Mouse (Mus musculus) embryonic fibroblast, embryonic 13.5 days (primary cell): Measurements from ENCODE around the gene Ap5m1. TPM values are rescaled to one million over a fixed set of nuclear protein-coding genes. Genes with fewer than 3 reads are reported as not detected.
"Not testable (repeated sequence)": the region's sequence is repeated elsewhere in the genome, so short reads cannot be mapped to it uniquely, and the experiment has no call there.

Source experiments
- H3K27ac ChIP-seq: 2 replicates; pipeline ENCODE4 v1.5.1; 2012; ENCODE audit warnings: low read length, control low read depth, inconsistent platforms; ENCODE audit not compliant: insufficient read depth
- H3K4me1 ChIP-seq: 2 replicates; pipeline ENCODE4 v1.6.1; 2011; ENCODE audit warnings: low read length; ENCODE audit not compliant: control insufficient read depth, insufficient read depth
- H3K4me3 ChIP-seq: 2 replicates; pipeline ENCODE4 v1.5.1; 2011; ENCODE audit warnings: mild to moderate bottlenecking, control low read depth, low read length; ENCODE audit not compliant: insufficient read depth
- CTCF ChIP-seq: IDR thresholded peaks from 2 replicates; pipeline ENCODE4 v1.5.1; 2011; ENCODE audit warnings: mild to moderate bottlenecking, control low read depth, low read length, moderate library complexity, borderline replicate concordance; ENCODE audit not compliant: insufficient read depth
- POLR2A ChIP-seq: IDR thresholded peaks from 2 replicates; pipeline ENCODE4 v1.6.1; 2011; ENCODE audit warnings: low read depth, mild to moderate bottlenecking, control low read depth, low read length, moderate library complexity
- polyA plus RNA-seq: library from polyadenylated mRNA; stranded (reverse); fragments of >200 nt; gene quantifications from 2 replicates; pipeline ENCODE4 v1.2.4, GENCODE M21; 2011; ENCODE audit warnings: low read depth; ENCODE audit not compliant: missing spikeins, insufficient read length

The Ap5m1 gene
- polyA plus RNA-seq, 1 experiment = 18.6 TPM

DNA sequence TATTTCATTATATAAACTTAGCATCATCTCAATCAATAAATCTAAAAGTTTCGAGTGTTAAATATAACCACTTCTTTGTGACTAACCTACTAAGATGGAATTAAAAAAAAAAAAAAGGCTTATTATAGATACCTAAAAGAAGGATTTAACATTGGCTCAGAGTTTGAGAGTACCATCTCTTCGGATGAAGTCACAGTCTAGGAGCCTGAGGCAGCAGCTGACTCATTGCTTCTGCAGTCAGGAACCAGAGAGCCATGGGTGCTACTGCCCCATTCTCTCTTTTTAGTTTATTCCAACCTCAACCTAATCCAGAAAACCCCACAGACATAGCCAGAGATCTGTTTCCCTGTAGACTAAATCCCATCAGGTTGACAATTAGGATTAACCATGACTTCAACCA, 6.9 kb downstream of the Ap5m1 start:
- Histone ChIP-seq H3K4me1 (peaks cover 7% of the 10 kb centered on the region), H3K27ac (no peak overlapping the region; the same call in 1 of the 2 replicates), H3K4me3 (no peak overlapping the region)
- TF ChIP-seq POLR2A (no peak), CTCF (no peak)

DNA sequence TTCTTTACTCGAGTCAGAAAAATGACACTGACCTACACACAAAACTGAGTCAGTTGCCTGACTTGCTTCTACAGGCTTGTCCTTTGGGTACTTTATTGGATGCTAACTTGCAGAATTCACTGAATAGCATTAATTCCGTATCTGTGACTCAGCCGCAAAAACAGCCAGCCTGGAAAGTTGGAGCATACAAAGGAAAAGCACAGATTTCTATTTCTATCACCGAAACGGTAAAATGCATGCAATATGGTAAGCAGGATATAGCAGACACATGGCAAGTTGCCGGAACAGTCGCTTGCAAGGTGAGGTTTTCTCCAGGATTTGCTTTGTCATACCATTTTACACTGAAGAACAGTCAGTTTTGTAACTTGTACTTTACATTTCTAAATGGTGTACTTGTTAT, 8.0 kb downstream of the Ap5m1 start:
- Histone ChIP-seq H3K4me1 (peaks cover 7% of the 10 kb centered on the region; the same call in 1 of the 2 replicates), H3K27ac (peak overlapping the region; percentile 99), H3K4me3 (no peak overlapping the region)
- TF ChIP-seq POLR2A (no peak), CTCF (no peak)

DNA sequence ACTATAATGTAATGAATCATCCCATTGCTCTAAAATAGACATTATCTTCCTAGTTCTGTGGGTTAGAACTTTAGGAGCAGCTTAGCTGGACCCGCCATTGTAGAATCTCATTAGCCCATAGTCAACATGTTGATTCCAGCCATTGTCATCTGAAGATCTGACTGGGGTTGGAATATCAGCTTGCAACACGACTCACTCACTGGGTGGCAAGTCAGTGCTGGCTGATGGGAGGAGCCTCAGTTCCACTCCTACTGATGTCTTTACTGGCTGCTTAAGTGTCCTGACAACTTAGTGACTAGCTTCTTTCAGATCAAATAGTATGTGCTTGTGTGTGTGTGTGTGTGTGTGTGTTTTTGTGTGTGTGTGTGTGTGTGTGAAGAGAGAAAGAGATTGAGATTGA, 8.5 kb downstream of the Ap5m1 start:
- Histone ChIP-seq H3K4me3 (no peak overlapping the region), H3K4me1 (peaks cover 7% of the 10 kb centered on the region; the same call in 1 of the 2 replicates), H3K27ac (peak overlapping the region; percentile 99)
- TF ChIP-seq POLR2A = no peak

DNA sequence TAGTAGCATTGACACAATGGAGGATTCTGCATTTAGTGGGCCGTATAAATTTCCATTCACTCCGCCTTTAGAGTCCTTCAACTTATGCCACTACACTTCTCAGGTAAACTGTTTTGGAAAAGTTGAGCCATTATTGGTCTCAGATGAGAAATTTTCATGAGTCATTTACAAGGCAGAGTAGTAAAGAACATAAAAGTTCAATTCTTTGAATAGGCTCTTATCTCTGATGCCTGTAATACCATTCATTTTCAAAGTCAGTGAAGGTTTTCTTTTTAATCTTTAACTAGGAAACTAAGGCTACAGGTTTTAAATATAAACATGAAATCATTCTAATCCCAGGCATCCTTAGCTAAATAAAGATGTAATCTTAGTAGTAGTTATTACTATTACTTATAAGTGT, 12.9 kb downstream of the Ap5m1 start:
- peaks cover 2% of the 10 kb centered on the region; the same call in 1 of the 2 replicates for H3K4me1 ChIP-seq
- H3K4me3 ChIP-seq = no peak overlapping the region
- TF ChIP-seq CTCF (no peak), POLR2A (no peak)
- H3K27ac ChIP-seq = no peak overlapping the region

DNA sequence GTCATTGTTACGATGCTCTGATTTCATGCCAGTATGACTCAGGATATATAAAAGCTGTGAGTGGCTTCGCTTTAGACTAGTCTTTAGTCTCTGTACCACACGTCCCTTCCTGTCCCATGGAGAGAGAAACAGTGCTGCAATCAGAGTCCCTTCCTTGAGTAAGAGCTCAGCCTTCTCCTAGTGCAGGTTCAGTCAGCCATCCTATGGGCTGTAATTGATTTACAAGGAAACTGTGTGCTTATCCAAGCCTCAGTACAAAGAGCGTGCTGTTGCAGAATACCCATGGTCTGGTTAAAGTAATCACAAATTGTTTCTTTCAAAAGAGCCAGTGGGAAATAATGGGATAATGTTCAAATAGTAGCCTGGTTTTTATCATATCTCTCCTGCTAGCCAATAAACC, 20.6 kb downstream of the Ap5m1 start:
- Histone ChIP-seq H3K27ac (no peak overlapping the region), H3K4me3 (no peak overlapping the region), H3K4me1 (no peaks in the 10 kb centered on the region)
- TF ChIP-seq CTCF (no peak), POLR2A (no peak)

DNA sequence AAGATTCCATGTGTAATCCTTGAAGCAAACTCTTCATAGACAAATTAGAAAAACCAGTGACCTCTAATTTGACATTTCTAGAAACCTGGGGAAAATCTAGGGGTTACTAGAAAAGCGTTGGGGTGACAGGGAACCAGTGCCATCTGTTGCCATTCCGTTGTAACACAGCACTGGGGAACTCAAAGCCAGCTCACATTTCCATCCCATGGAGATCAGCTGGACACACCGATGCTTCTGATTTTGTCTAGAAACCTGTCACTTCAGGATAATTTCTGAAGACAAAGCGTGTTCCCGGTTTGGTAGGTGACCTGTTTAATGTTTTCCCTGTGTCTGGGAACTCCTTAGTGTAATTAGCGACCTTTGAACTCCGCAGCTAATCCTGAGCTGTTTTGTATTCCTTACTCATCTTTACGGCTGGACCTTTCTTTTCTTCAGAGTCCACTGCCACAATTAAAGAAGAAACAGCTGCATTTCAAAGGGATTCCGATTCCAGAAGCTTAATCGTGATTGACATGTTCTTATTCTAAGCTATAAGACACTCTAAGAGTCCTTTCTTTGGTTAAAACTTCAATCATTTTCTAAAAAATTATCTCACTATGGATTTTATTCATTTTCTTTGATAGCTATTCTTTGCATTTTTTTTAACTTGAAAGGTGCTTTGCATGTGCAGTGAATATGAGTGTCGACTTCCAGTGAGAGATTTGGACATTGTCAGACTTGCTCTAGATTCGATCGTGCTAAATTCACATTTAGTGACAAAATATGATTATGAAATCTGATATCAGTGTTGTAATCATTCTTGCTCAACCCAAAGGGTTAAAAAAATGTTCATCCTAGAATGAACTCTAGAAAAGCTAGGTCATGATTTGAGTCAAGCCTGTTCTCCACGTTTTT, 22.5 kb downstream of the Ap5m1 start:
- Histone ChIP-seq H3K27ac (no peak overlapping the region), H3K4me1 (no peaks in the 10 kb centered on the region), H3K4me3 (no peak overlapping the region)
- no peak for TF ChIP-seq CTCF
- no peak for TF ChIP-seq POLR2A

DNA sequence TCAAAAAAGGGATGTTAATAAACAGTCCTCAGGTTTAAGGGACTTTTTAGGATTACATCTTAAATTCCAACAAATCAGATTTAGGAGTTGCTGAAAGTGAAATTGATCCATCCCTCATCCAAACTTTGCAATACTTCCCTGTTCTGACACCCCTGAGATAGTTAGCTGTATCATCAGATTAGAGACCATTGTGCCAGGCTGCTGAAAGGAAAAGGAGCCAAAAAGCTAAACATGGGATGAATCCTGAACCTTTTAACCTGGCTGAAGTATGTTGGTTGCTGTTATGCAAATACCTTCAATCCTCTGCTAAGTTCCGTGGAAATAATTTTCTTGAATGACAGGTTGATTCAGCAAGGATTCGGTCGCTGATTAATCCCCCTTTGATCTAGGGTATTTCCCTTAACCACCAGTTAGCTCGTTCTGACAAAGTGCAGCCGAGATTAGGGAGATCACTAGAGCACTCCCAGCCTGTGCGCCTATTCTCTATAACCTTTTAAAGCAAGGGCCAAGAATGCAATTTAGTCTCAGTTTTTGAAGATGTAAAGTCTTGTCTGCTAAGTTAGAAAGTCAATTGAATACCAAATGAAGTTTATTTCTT, 23.7 kb downstream of the Ap5m1 start:
- Histone ChIP-seq H3K4me1 (no peaks in the 10 kb centered on the region), H3K4me3 (no peak overlapping the region), H3K27ac (no peak overlapping the region)
- TF ChIP-seq CTCF (no peak), POLR2A (no peak)

DNA sequence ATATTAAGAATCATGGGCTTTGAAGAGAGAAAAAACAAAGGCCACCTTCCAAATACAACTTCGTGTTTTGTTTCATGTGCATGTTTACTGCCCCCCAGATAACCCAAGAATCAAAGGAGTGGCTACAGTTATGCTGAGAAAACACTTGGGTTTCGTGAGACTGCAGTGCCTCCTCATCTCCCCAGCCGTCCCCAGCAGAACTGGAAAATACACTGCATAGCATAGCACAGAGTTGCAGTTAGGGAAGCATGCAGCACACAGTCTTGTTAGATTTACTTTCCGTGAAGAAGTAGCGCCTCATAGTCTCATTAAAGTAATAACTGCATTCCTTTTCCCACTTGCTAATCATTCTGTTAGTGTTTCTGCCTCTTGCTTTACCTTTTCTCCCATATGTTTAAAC, 24.2 kb downstream of the Ap5m1 start:
- Histone ChIP-seq H3K27ac (no peak overlapping the region), H3K4me1 (no peaks in the 10 kb centered on the region), H3K4me3 (no peak overlapping the region)
- TF ChIP-seq POLR2A = no peak
- no peak for TF ChIP-seq CTCF

DNA sequence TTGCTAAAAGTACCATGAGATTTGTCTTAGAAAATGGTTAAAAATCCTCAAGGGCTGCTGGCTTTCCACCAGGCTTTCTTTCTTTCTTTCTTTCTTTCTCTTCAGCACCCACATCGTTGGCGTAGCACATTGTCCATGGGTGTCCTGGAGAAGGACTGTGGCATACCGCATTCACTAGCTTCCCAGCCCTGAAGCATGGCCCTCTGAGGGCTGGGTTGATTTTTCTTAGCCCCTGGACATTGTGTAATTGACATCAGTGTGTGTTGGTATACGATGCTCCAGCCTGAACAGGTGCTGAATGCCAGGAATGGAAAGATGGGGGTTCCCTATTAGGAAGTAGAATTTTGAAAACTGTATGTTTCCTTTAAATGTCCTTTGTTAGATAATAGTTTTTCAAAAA, 25.4 kb downstream of the Ap5m1 start:
- Histone ChIP-seq H3K27ac (no peak overlapping the region), H3K4me3 (no peak overlapping the region), H3K4me1 (no peaks in the 10 kb centered on the region)
- TF ChIP-seq POLR2A (no peak), CTCF (no peak)

DNA sequence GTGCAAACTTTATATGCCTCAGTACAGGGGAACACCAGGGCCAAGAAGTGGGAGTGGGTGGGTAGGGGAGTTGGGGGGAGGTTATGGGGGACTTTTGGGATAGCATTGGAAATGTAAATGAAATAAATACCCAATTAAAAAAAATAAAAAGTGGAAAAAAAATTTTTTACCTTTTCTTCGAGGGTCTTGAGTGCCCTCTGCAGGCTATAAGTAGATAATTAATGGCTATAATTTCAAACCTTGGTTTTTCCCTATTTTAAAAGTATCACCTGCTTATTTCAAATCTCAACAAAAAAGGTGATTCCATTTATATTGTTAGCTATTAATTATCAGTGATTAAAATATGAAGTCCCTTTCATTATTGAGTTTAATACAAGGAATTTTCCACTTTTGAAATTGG, 25.9 kb downstream of the Ap5m1 start:
- not testable (repeated sequence) for H3K27ac ChIP-seq, H3K4me1 ChIP-seq, H3K4me3 ChIP-seq
